Comparison of ENCODE assay signal across 18 mouse cellular contexts in genomic region chr17:83108151-83108550, GRCm38 (mm10).
DNase-seq lines count a peak whose midpoint lies in the region; ATAC-seq lines count a peak whose summit lies in the region.
"Had no signal": no experiment of that assay in that cellular context is flagged by ENCODE, and none has a peak within 500 bp of the region (broad histone marks: within the 10 kb centered on the region; RNA-seq: fewer than 3 reads in every experiment).

No protein-coding gene starts in this region.

- ATAC-seq in heart, embryonic 12.5 days (ENCODE audit: insufficient number of reproducible peaks, low FRiP score): peak; percentile 63
- no peak; the same call in 1 of the 2 replicates for ATAC-seq in heart, embryonic 11.5 days (replicated peaks; ENCODE audit: insufficient number of reproducible peaks, low FRiP score, low TSS enrichment)
- peak; percentile 50; the same call in 1 of the 2 replicates for ATAC-seq in kidney, embryonic 16.5 days (ENCODE audit: low FRiP score, low TSS enrichment)
- peak; percentile 50 for ATAC-seq in intestine, embryonic 16.5 days
- ATAC-seq: forebrain, embryonic 13.5 days; midbrain, embryonic 13.5 days had no signal

- H3K4me2 ChIP-seq in heart, embryonic 12.5 days: peak overlapping the region; percentile 28; the same call in 1 of the 2 replicates
- H3K4me2 ChIP-seq in heart, embryonic 11.5 days: no peak overlapping the region
- no peak overlapping the region for H3K4me2 ChIP-seq in kidney, embryonic 16.5 days (replicated peaks; ENCODE audit: low read depth, low read length)
- no peak overlapping the region for H3K4me2 ChIP-seq in intestine, embryonic 16.5 days (ENCODE audit: low read depth, low read length)
- H3K4me2 ChIP-seq: forebrain, embryonic 13.5 days; hindbrain, embryonic 15.5 days; liver, embryonic 15.5 days; midbrain, embryonic 13.5 days had no signal

- no peak overlapping the region for H3K9ac ChIP-seq in heart, embryonic 12.5 days
- H3K9ac ChIP-seq in heart, embryonic 11.5 days (ENCODE audit: low read depth, low read length): no peak overlapping the region
- no peak overlapping the region for H3K9ac ChIP-seq in kidney, embryonic 16.5 days (replicated peaks; ENCODE audit: low read length)
- H3K9ac ChIP-seq in intestine, embryonic 16.5 days (ENCODE audit: low read depth, low read length): no peak overlapping the region
- H3K9ac ChIP-seq: forebrain, embryonic 13.5 days; hindbrain, embryonic 15.5 days; liver, embryonic 15.5 days; midbrain, embryonic 13.5 days had no signal

- H3K27ac ChIP-seq in heart, embryonic 12.5 days (ENCODE audit: poor library complexity, severe bottlenecking): peak overlapping the region; percentile 23; the same call in 1 of the 2 replicates
- H3K27ac ChIP-seq in heart, embryonic 11.5 days (ENCODE audit: low read depth, low read length): no peak overlapping the region
- H3K27ac ChIP-seq in kidney, embryonic 16.5 days (ENCODE audit: low read length): no peak overlapping the region
- no peak overlapping the region for H3K27ac ChIP-seq in intestine, embryonic 16.5 days (ENCODE audit: low read length)
- H3K27ac ChIP-seq: forebrain, embryonic 13.5 days; hindbrain, embryonic 15.5 days; liver, embryonic 15.5 days; midbrain, embryonic 13.5 days had no signal

- no peaks in the 10 kb centered on the region for H3K36me3 ChIP-seq in heart, embryonic 12.5 days
- no peaks in the 10 kb centered on the region for H3K36me3 ChIP-seq in heart, embryonic 11.5 days (ENCODE audit: control insufficient read depth, insufficient read depth, low read length)
- H3K36me3 ChIP-seq in kidney, embryonic 16.5 days (ENCODE audit: insufficient read depth, low read length): no peaks in the 10 kb centered on the region
- no peaks in the 10 kb centered on the region for H3K36me3 ChIP-seq in intestine, embryonic 16.5 days (ENCODE audit: control insufficient read depth, insufficient read depth, low read length)
- H3K36me3 ChIP-seq: hindbrain, embryonic 15.5 days; liver, embryonic 15.5 days; midbrain, embryonic 13.5 days had no signal

- no peak for DNase-seq in kidney, postnatal 10 days
- DNase-seq in NIH3T3 (ENCODE audit: low read depth): peak; percentile 23
- DNase-seq in cerebellum, adult 9-10 months: no peak
- no peak for DNase-seq in spleen, postnatal 4 days (ENCODE audit: low spot score in 2 of 2)
- DNase-seq: B cell, adult 2 months; cerebellum, postnatal 10 days; embryo, embryonic 11 days; gastrocnemius, postnatal 14 days; kidney, adult 9 months; thymus, postnatal 25 days had no signal

- WGBS in heart, embryonic 12.5 days: 25% methylated on average over 10 of the region's 10 CpGs
- WGBS in heart, embryonic 11.5 days (ENCODE audit: insufficient replicate concordance): 31% methylated on average over 10 of the region's 10 CpGs
- WGBS in kidney, embryonic 16.5 days: 50% methylated on average over 10 of the region's 10 CpGs
- WGBS in intestine, embryonic 16.5 days: 47% methylated on average over 10 of the region's 10 CpGs

- H3K27me3 ChIP-seq in heart, embryonic 12.5 days (replicated peaks): no peaks in the 10 kb centered on the region
- no peaks in the 10 kb centered on the region for H3K27me3 ChIP-seq in heart, embryonic 11.5 days (ENCODE audit: control insufficient read depth, insufficient read depth, low read length)
- no peaks in the 10 kb centered on the region for H3K27me3 ChIP-seq in kidney, embryonic 16.5 days (ENCODE audit: insufficient read depth, low read length)
- H3K27me3 ChIP-seq in intestine, embryonic 16.5 days (replicated peaks; ENCODE audit: control insufficient read depth, insufficient read depth, low read length): no peaks in the 10 kb centered on the region
- H3K27me3 ChIP-seq: forebrain, embryonic 13.5 days; hindbrain, embryonic 15.5 days; liver, embryonic 15.5 days had no signal

- H3K9me3 ChIP-seq in heart, embryonic 12.5 days (replicated peaks): 0 out of 2 replicates have a peak, but pooled peaks cover 4% of the 10 kb centered on the region
- H3K9me3 ChIP-seq in heart, embryonic 11.5 days (replicated peaks; ENCODE audit: control insufficient read depth, low read length): no peaks in the 10 kb centered on the region
- H3K9me3 ChIP-seq in kidney, embryonic 16.5 days (ENCODE audit: low read length): no peaks in the 10 kb centered on the region
- no peaks in the 10 kb centered on the region for H3K9me3 ChIP-seq in intestine, embryonic 16.5 days (ENCODE audit: control insufficient read depth, low read length)
- H3K9me3 ChIP-seq: forebrain, embryonic 13.5 days; hindbrain, embryonic 15.5 days; liver, embryonic 15.5 days; midbrain, embryonic 13.5 days had no signal

- no peak overlapping the region for H3K4me3 ChIP-seq in heart, embryonic 12.5 days
- no peak overlapping the region for H3K4me3 ChIP-seq in heart, embryonic 11.5 days (ENCODE audit: low read depth, low read length)
- no peak overlapping the region for H3K4me3 ChIP-seq in kidney, embryonic 16.5 days (ENCODE audit: low read length)
- H3K4me3 ChIP-seq in intestine, embryonic 16.5 days (ENCODE audit: low read length): no peak overlapping the region
- H3K4me3 ChIP-seq: forebrain, embryonic 13.5 days; hindbrain, embryonic 15.5 days; liver, embryonic 15.5 days; midbrain, embryonic 13.5 days had no signal

- peaks cover 40% of the 10 kb centered on the region for H3K4me1 ChIP-seq in heart, embryonic 12.5 days (replicated peaks)
- H3K4me1 ChIP-seq in heart, embryonic 11.5 days (ENCODE audit: control insufficient read depth, insufficient read depth, low read length): peaks cover 16% of the 10 kb centered on the region
- H3K4me1 ChIP-seq in kidney, embryonic 16.5 days (ENCODE audit: insufficient read depth, low read length): peaks cover 7% of the 10 kb centered on the region
- peaks cover 17% of the 10 kb centered on the region; the same call in 1 of the 2 replicates for H3K4me1 ChIP-seq in intestine, embryonic 16.5 days (ENCODE audit: control insufficient read depth, insufficient read depth, low read length)
- H3K4me1 ChIP-seq: liver, embryonic 15.5 days had no signal
